Mouse (Mus musculus) adrenal gland, postnatal 25 days (tissue): Measurements from ENCODE around the gene Sp6. TPM values are rescaled to one million over a fixed set of nuclear protein-coding genes. Genes with fewer than 3 reads are reported as not detected.
A peak's percentile ranks its signal among the peaks of the same experiment; 100 is the strongest.

Experiments
- DNase-seq: peaks from one replicate; pipeline ENCODE4 v3.0.0; 2021; ENCODE audit warnings: mixed read lengths
- long read RNA-seq: library from polyadenylated mRNA; stranded (forward); transcript quantifications from one replicate; pipeline ENCODE4 v2.0.0, GENCODE M21; 2021
- total RNA-seq: library from RNA; stranded (reverse); gene quantifications from 2 replicates; pipeline ENCODE4 v1.2.3, GENCODE M21; 2021

Gene Sp6
- 0.33 and 0.39 TPM in 2 replicates for total RNA-seq
- long read RNA-seq = 0 reads

GRCm38 (mm10) chr11:97013121-97013670 is at the start of gene Sp6:
TSS of gene Sp6 (plus strand) at chr11:97013394.
- DNase-seq = no peak

- peak; percentile 89 for DNase-seq
Measured at GRCm38 (mm10) chr11:96963580-96963979, 49.6 kb upstream of the Sp6 start.

GRCm38 (mm10) chr11:96966172-96966571 is 47.0 kb upstream of the Sp6 start:
- no peak for DNase-seq

GRCm38 (mm10) chr11:96966914-96967543 is 46.2 kb upstream of the Sp6 start:
- DNase-seq = no peak

- DNase-seq = no peak
Measured at GRCm38 (mm10) chr11:96967544-96968269, 45.5 kb upstream of the Sp6 start.

- DNase-seq = no peak
Measured at GRCm38 (mm10) chr11:96968476-96968875, 44.7 kb upstream of the Sp6 start.

- no peak for DNase-seq
Measured at GRCm38 (mm10) chr11:96969280-96969722, 43.9 kb upstream of the Sp6 start.

GRCm38 (mm10) chr11:96969746-96970145 is 43.4 kb upstream of the Sp6 start:
- no peak for DNase-seq

- DNase-seq = no peak
Measured at GRCm38 (mm10) chr11:96970341-96970740, 42.9 kb upstream of the Sp6 start.

GRCm38 (mm10) chr11:96972906-96973305 is 40.3 kb upstream of the Sp6 start:
- no peak for DNase-seq

- DNase-seq = no peak
Measured at GRCm38 (mm10) chr11:96973426-96973964, 39.7 kb upstream of the Sp6 start.

GRCm38 (mm10) chr11:96974813-96975212 is 38.4 kb upstream of the Sp6 start:
- DNase-seq = no peak

- DNase-seq = no peak
Measured at GRCm38 (mm10) chr11:96975511-96976378, 37.4 kb upstream of the Sp6 start.

- no peak for DNase-seq
Measured at GRCm38 (mm10) chr11:96976379-96976687, 36.9 kb upstream of the Sp6 start.

GRCm38 (mm10) chr11:96976911-96977591 is 36.1 kb upstream of the Sp6 start:
- DNase-seq = peak; percentile 90

- peak; percentile 97 for DNase-seq
Measured at GRCm38 (mm10) chr11:96977606-96978400, 35.4 kb upstream of the Sp6 start.

GRCm38 (mm10) chr11:96978401-96979246 is 34.6 kb upstream of the Sp6 start:
- no peak for DNase-seq

GRCm38 (mm10) chr11:96979329-96979728 is 33.9 kb upstream of the Sp6 start:
- DNase-seq = no peak

GRCm38 (mm10) chr11:96980021-96980420 is 33.2 kb upstream of the Sp6 start:
- no peak for DNase-seq

- no peak for DNase-seq
Measured at GRCm38 (mm10) chr11:96981461-96981860, 31.7 kb upstream of the Sp6 start.
